Mouse (Mus musculus): ENCODE measurements around the gene Pappa2.

DNA sequence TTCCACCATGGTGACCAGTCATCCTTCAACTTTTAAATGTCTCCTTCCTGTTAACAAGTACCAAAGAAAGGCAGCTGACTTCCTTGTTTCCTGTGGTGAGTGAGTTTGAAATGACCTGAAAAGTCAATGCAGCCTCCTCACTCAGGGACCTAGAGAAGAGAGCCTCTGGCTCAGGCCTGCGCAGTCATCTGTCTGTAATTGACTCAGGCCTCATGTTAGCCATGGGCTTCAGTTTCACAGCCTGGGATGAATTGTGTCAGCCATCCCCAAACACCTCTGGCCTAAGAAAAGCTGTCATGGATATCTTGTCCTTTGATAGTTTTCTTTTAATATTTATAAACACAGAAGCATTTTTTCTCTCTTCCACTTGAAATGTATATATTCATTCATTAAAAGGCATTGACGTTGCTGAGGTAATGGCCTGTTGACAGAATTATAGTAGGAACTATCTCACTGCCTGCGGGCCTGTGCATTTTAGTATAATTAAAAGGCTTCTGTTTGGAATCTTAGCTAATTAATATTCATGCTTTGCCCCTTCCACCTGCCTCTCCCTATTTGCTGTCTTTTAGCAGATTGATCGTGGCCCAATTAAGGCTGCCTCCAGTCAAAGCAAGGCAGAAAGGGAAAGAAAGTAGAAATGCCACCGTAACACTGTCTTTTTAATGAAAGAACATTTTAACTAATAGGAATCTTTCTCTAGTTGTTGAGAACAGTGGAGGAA, 34.8 kb upstream of the Pappa2 start:
- TF ChIP-seq CTCF (IDR thresholded peaks at IDR 0.05; ENCODE audit: low read depth): no peak
- TF ChIP-seq EP300 (IDR thresholded peaks at IDR 0.05; ENCODE audit: low read depth): no peak

Data from liver, embryonic 14.5 days (tissue).